Mouse (Mus musculus) induced T-regulatory cell, adult 2 months (primary cell): ENCODE measurements at regions not wholly inside any gene's neighbourhood (a gene's known extent, or its start where the extent isn't known, plus 50 kb on each side); places are given as distances from the start of the nearest gene placed in this dataset.
A peak's percentile ranks its signal among the peaks of the same experiment; 100 is the strongest.

ENCODE experiments used
- DNase-seq: peaks from one replicate; pipeline ENCODE4 v3.0.0-alpha.2; 2012; ENCODE audit warnings: low read depth

GRCm38 (mm10) chr10:126634731-126635130, 266.4 kb downstream of the Atp23 start:
- DNase-seq = no peak

- DNase-seq = no peak
Measured at GRCm38 (mm10) chr10:126628057-126628456, 273.1 kb downstream of the Atp23 start.

GRCm38 (mm10) chr10:126625466-126625865, 275.7 kb downstream of the Atp23 start:
- DNase-seq = no peak

GRCm38 (mm10) chr10:126620802-126621201, 280.4 kb downstream of the Atp23 start:
- DNase-seq = no peak

GRCm38 (mm10) chr10:126619970-126620369, 281.2 kb downstream of the Atp23 start:
- DNase-seq = no peak

- DNase-seq = no peak
Measured at GRCm38 (mm10) chr10:126612226-126612625, 288.9 kb downstream of the Atp23 start.

GRCm38 (mm10) chr10:126610506-126610905, 290.6 kb downstream of the Atp23 start:
- no peak for DNase-seq

GRCm38 (mm10) chr10:126599686-126600085, 301.5 kb downstream of the Atp23 start:
- no peak for DNase-seq

GRCm38 (mm10) chr10:126568155-126568554, 333.0 kb downstream of the Atp23 start:
- no peak for DNase-seq

- no peak for DNase-seq
Measured at GRCm38 (mm10) chr10:126565326-126565725, 335.8 kb downstream of the Atp23 start.

- no peak for DNase-seq
Measured at GRCm38 (mm10) chr10:126555080-126555479, 346.1 kb downstream of the Atp23 start.

GRCm38 (mm10) chr10:126531950-126532349, 369.2 kb downstream of the Atp23 start:
- no peak for DNase-seq

- DNase-seq = peak; percentile 32
Measured at GRCm38 (mm10) chr10:126531368-126531767, 369.8 kb downstream of the Atp23 start.

- DNase-seq = no peak
Measured at GRCm38 (mm10) chr10:126528801-126529200, 372.4 kb downstream of the Atp23 start.

- DNase-seq = no peak
Measured at GRCm38 (mm10) chr10:126526186-126526585, 375.0 kb downstream of the Atp23 start.

- DNase-seq = no peak
Measured at GRCm38 (mm10) chr10:126521836-126522815, 379.0 kb downstream of the Atp23 start.

- DNase-seq = no peak
Measured at GRCm38 (mm10) chr10:126520973-126521372, 380.2 kb downstream of the Atp23 start.

GRCm38 (mm10) chr10:126513185-126513584, 388.0 kb downstream of the Atp23 start:
- no peak for DNase-seq

GRCm38 (mm10) chr10:126511511-126511910, 389.6 kb downstream of the Atp23 start:
- no peak for DNase-seq

GRCm38 (mm10) chr10:126505988-126506387, 395.2 kb downstream of the Atp23 start:
- DNase-seq = no peak

- no peak for DNase-seq
Measured at GRCm38 (mm10) chr10:126502013-126502688, 399.0 kb downstream of the Atp23 start.

GRCm38 (mm10) chr10:126498726-126499125, 402.4 kb downstream of the Atp23 start:
- no peak for DNase-seq

GRCm38 (mm10) chr10:126493734-126494133, 407.4 kb downstream of the Atp23 start:
- DNase-seq = no peak
